Comparison of ENCODE assay signal across 20 mouse cellular contexts in genomic region chr6:125475184-125475583, GRCm38 (mm10). TPM values are rescaled to one million over a fixed set of nuclear protein-coding genes. Genes with fewer than 3 reads are reported as not detected.
DNase-seq lines count a peak whose midpoint lies in the region; ATAC-seq and TF ChIP-seq lines count a peak whose summit lies in the region.
"Had no signal": no experiment of that assay in that cellular context is flagged by ENCODE, and none has a peak within 500 bp of the region (broad histone marks: within the 10 kb centered on the region; RNA-seq: fewer than 3 reads in every experiment).

No protein-coding gene starts in this region.

- no peaks in the 10 kb centered on the region for H3K36me3 ChIP-seq in kidney, embryonic 14.5 days (ENCODE audit: control insufficient read depth, insufficient read depth, low read length)
- no peaks in the 10 kb centered on the region for H3K36me3 ChIP-seq in lung, postnatal 0 days (ENCODE audit: insufficient read depth, low read length)
- peaks cover 16% of the 10 kb centered on the region for H3K36me3 ChIP-seq in limb, embryonic 13.5 days
- H3K36me3 ChIP-seq: heart, embryonic 10.5 days had no signal

- no peaks in the 10 kb centered on the region for H3K27me3 ChIP-seq in kidney, embryonic 14.5 days (ENCODE audit: control insufficient read depth, insufficient read depth, low read length)
- H3K27me3 ChIP-seq in lung, postnatal 0 days (replicated peaks; ENCODE audit: insufficient read depth, low read length), result no peaks in the 10 kb centered on the region
- no peaks in the 10 kb centered on the region for H3K27me3 ChIP-seq in limb, embryonic 13.5 days
- H3K27me3 ChIP-seq: Patski had no signal

- WGBS in kidney, embryonic 14.5 days, result 3% methylated on average over 1 of the region's 1 CpGs
- WGBS in lung, postnatal 0 days, result 25% methylated on average over 1 of the region's 1 CpGs
- WGBS in limb, embryonic 13.5 days, result 0% methylated on average over 1 of the region's 1 CpGs

- DNase-seq in gastrocnemius, adult 2 months, result no peak
- no peak for DNase-seq in gastrocnemius, adult 8-10 months (ENCODE audit: low spot score in 2 of 2)
- DNase-seq in kidney, adult 18-20 months, result no peak
- DNase-seq in lung, postnatal 0 days (ENCODE audit: low spot score), result no peak
- no peak for DNase-seq in lung, postnatal 4 days
- DNase-seq in cerebellum, adult 18-20 months, result no peak
- DNase-seq: adrenal gland, postnatal 25 days; cerebellum, adult 11 months; cerebellum, postnatal 14 days; gastrocnemius, postnatal 10 days; kidney, adult 11 months; liver; lung, adult 2 months; midbrain, embryonic 14.5 days; right cerebral cortex, postnatal 25 days had no signal

- no peaks in the 10 kb centered on the region for H3K9me3 ChIP-seq in kidney, embryonic 14.5 days (ENCODE audit: control insufficient read depth, low read length)
- no peaks in the 10 kb centered on the region for H3K9me3 ChIP-seq in lung, postnatal 0 days (ENCODE audit: low read length)
- no peaks in the 10 kb centered on the region for H3K9me3 ChIP-seq in limb, embryonic 13.5 days
- H3K9me3 ChIP-seq: heart, embryonic 10.5 days had no signal

- TF ChIP-seq EP300 in lung, postnatal 0 days (IDR thresholded peaks at IDR 0.05), result no peak

- no peak for TF ChIP-seq CTCF in gastrocnemius, adult 2 months (IDR thresholded peaks at IDR 0.05)
- no peak for TF ChIP-seq CTCF in lung, postnatal 0 days (IDR thresholded peaks at IDR 0.05)

- H3K4me2 ChIP-seq in kidney, embryonic 14.5 days (replicated peaks; ENCODE audit: low read depth, low read length), result no peak overlapping the region
- no peak overlapping the region for H3K4me2 ChIP-seq in lung, postnatal 0 days (replicated peaks; ENCODE audit: low read depth, low read length)
- H3K4me2 ChIP-seq in limb, embryonic 13.5 days (replicated peaks), result no peak overlapping the region

- H3K4me1 ChIP-seq in kidney, embryonic 14.5 days (ENCODE audit: control insufficient read depth, insufficient read depth, low read length), result peaks cover 41% of the 10 kb centered on the region
- peaks cover 33% of the 10 kb centered on the region for H3K4me1 ChIP-seq in lung, postnatal 0 days (ENCODE audit: insufficient read depth, low read depth, low read length)
- H3K4me1 ChIP-seq in limb, embryonic 13.5 days, result peaks cover 57% of the 10 kb centered on the region

- ATAC-seq in kidney, embryonic 14.5 days (ENCODE audit: low FRiP score, low TSS enrichment), result peak; percentile 52
- ATAC-seq in lung, postnatal 0 days, result no peak
- ATAC-seq in limb, embryonic 13.5 days (ENCODE audit: low FRiP score, low read depth), result no peak
- ATAC-seq: Patski had no signal

- 0 out of 2 replicates have a peak overlapping the region, but pooled peaks have one; percentile 2 for H3K4me3 ChIP-seq in gastrocnemius, adult 2 months
- no peak overlapping the region for H3K4me3 ChIP-seq in kidney, embryonic 14.5 days (ENCODE audit: low read length)
- no peak overlapping the region for H3K4me3 ChIP-seq in lung, postnatal 0 days (ENCODE audit: low read depth, low read length)
- no peak overlapping the region for H3K4me3 ChIP-seq in limb, embryonic 13.5 days
- H3K4me3 ChIP-seq: heart, embryonic 10.5 days; myocyte had no signal

- no peak overlapping the region for H3K9ac ChIP-seq in kidney, embryonic 14.5 days (ENCODE audit: low read depth, low read length)
- no peak overlapping the region for H3K9ac ChIP-seq in lung, postnatal 0 days (replicated peaks; ENCODE audit: low read depth)
- H3K9ac ChIP-seq in limb, embryonic 13.5 days, result no peak overlapping the region

- intact Hi-C loops in gastrocnemius, adult 2 months (cut with DNase I), result no loop called here

- peak overlapping the region; percentile 80 for H3K27ac ChIP-seq in gastrocnemius, adult 2 months
- no peak overlapping the region for H3K27ac ChIP-seq in kidney, embryonic 14.5 days (ENCODE audit: low read depth, low read length)
- H3K27ac ChIP-seq in lung, postnatal 0 days (ENCODE audit: low read length), result 0 out of 2 replicates have a peak overlapping the region, but pooled peaks have one; percentile 32
- H3K27ac ChIP-seq in limb, embryonic 13.5 days, result peak overlapping the region; percentile 28; the same call in 1 of the 2 replicates
- H3K27ac ChIP-seq: heart, embryonic 10.5 days had no signal

RNA-seq across cellular contexts. Expression of gene Cd9, which starts 19.4 kb away (rescaled TPM):
- total RNA-seq in gastrocnemius, adult 2 months (2021), result 10 to 100 TPM; 19.1 to 30.7 TPM
- total RNA-seq in gastrocnemius, adult 8-10 months (2022), result 10 to 100 TPM; 10.5 to 19.3 (median 15.0) TPM
- polyA plus RNA-seq in kidney, embryonic 14.5 days (2014; fragmentation: Nextera tagmentation; extraction: Ambion mirVana), result 116 and 118 TPM in 2 replicates
- 962 and 974 TPM in 2 replicates for polyA plus RNA-seq in lung, postnatal 0 days (2015; fragmentation: Nextera tagmentation; extraction: Ambion mirVana)
- polyA plus RNA-seq in limb, embryonic 13.5 days (2015; fragmentation: Nextera tagmentation; extraction: Ambion mirVana), result 157 and 174 TPM in 2 replicates
